Mouse (Mus musculus) CH12.LX (cell line): ENCODE results near the gene Ces1b. TPM values are rescaled to one million over a fixed set of nuclear protein-coding genes. Genes with fewer than 3 reads are reported as not detected.

Source experiments
- DNase-seq: peaks from one replicate; pipeline ENCODE4 v3.0.0-alpha.2; 2013; ENCODE audit errors: extremely low read depth
- H3K27ac ChIP-seq: 2 replicates; pipeline ENCODE4 v1.5.1; 2012; ENCODE audit warnings: low read depth, mild to moderate bottlenecking, control low read depth, moderate library complexity; ENCODE audit not compliant: insufficient read depth
- H3K27me3 ChIP-seq: replicated peaks from 2 replicates; pipeline ENCODE3; 2012; ENCODE audit warnings: inconsistent platforms
- H3K36me3 ChIP-seq, 2 experiments: replicated peaks in 1 of 2; 2 replicates each; pipeline versions ENCODE3 to v1.6.1; 2012; ENCODE audit warnings: inconsistent platforms in 1 of 2, low read length in 1 of 2, mild to moderate bottlenecking in 1 of 2, mixed read lengths in 1 of 2, moderate library complexity in 1 of 2; ENCODE audit not compliant: control insufficient read depth in 1 of 2, insufficient read depth in 1 of 2
- H3K4me1 ChIP-seq, 2 experiments: 2 replicates each; pipeline ENCODE4 v1.6.1; 2012; ENCODE audit warnings: inconsistent platforms in 1 of 2, moderate library complexity in 1 of 2; ENCODE audit not compliant: insufficient read depth in 2 of 2, control insufficient read depth in 1 of 2
- H3K4me2 ChIP-seq: 2 replicates; pipeline ENCODE4 v1.6.1; 2012; ENCODE audit warnings: low read depth, mild to moderate bottlenecking, control low read depth; ENCODE audit not compliant: poor library complexity, insufficient read depth, severe bottlenecking
- H3K4me3 ChIP-seq, 3 experiments: fragments of 150-350 bp in 1 of 3; sonication (generic) in 1 of 3; replicated peaks in 1 of 3; 2 replicates each; pipeline versions ENCODE3 to v1.5.1; 2011 to 2012; ENCODE audit warnings: low read depth in 2 of 3, low read length in 2 of 3, mild to moderate bottlenecking in 2 of 3, moderate library complexity in 2 of 3, control low read depth in 1 of 3, improper control_type of control experiment in 1 of 3, inconsistent platforms in 1 of 3, mixed read lengths in 1 of 3; ENCODE audit not compliant: poor library complexity in 1 of 3
- H3K79me2 ChIP-seq: replicated peaks from 2 replicates; pipeline ENCODE4 v1.6.1; 2012; ENCODE audit warnings: mild to moderate bottlenecking, moderate library complexity; ENCODE audit not compliant: control insufficient read depth, poor library complexity, insufficient read depth, severe bottlenecking; ENCODE audit errors: extremely low read depth
- H3K9ac ChIP-seq: 2 replicates; pipeline ENCODE4 v1.6.1; 2012; ENCODE audit warnings: low read depth, mild to moderate bottlenecking, control low read depth, moderate library complexity; ENCODE audit not compliant: insufficient read depth
- H3K9me3 ChIP-seq: replicated peaks from 2 replicates; pipeline ENCODE3; 2012; ENCODE audit warnings: low read length, inconsistent platforms, mixed read lengths
- CTCF ChIP-seq, 2 experiments: IDR thresholded peaks in 1 of 2; conservative IDR thresholded peaks in 1 of 2; 2 replicates each; pipeline ENCODE4 v1.5.1; 2011 to 2012; ENCODE audit warnings: low read depth in 2 of 2, low read length in 2 of 2, improper control_type of control experiment in 1 of 2, inconsistent platforms in 1 of 2, mild to moderate bottlenecking in 1 of 2, moderate library complexity in 1 of 2
- RAD21 ChIP-seq: IDR thresholded peaks from 2 replicates; pipeline ENCODE4 v1.6.1; 2011; ENCODE audit warnings: low read depth, mild to moderate bottlenecking, low read length, improper control_type of control experiment, moderate library complexity
- USF1 ChIP-seq: IDR thresholded peaks from 2 replicates; pipeline ENCODE4 v1.6.1; 2014; ENCODE audit warnings: low read depth, mild to moderate bottlenecking, inconsistent platforms, low read length, improper control_type of control experiment
- dilution Hi-C: fragments of 300-500 bp; cut with MboI; formaldehyde crosslinking; loops from 2 replicates; pipeline ENCODE4 v1.14.3; 2020; ENCODE audit warnings: low sequenced_read_pairs; ENCODE audit not compliant: extremely low pct_unique_long_range_greater_than_20kb, extremely low pct_ligation_motif_present
- in situ Hi-C: fragments of 300-500 bp; cut with MboI; formaldehyde crosslinking; loops from 3 replicates; pipeline ENCODE4 v1.14.3; 2019; ENCODE audit warnings: low sequenced_read_pairs, low pct_ligation_motif_present, low pct_unique_long_range_greater_than_20kb, mixed read lengths
- polyA plus RNA-seq: library from polyadenylated mRNA; unstranded; fragments of >175 nt; gene quantifications from 2 replicates; pipeline ENCODE4 v1.2.1, GENCODE M21; 2012; ENCODE audit warnings: low read depth; ENCODE audit not compliant: insufficient read length
- total RNA-seq, 2 experiments: library from RNA; depleted of rRNA; stranded (reverse); fragments of 300-350 nt in 1 of 2; fragments of >200 nt in 1 of 2; gene quantifications; 2 replicates each; pipeline ENCODE4 v1.2.3; 2012 to 2014

Gene Ces1b
- total and polyA plus RNA-seq, 3 experiments: not detected

GRCm38 (mm10) chr8:93010286-93010685 lies 69.5 kb downstream of the Ces1b start:
- Histone ChIP-seq H3K27me3 (no peaks in the 10 kb centered on the region), H3K9ac (no peak overlapping the region), H3K79me2 (no peaks in the 10 kb centered on the region), H3K4me2 (no peak overlapping the region), H3K27ac (no peak overlapping the region), H3K4me3 (no peak overlapping the region), H3K9me3 (peaks cover 2% of the 10 kb centered on the region), H3K36me3 (no peaks in the 10 kb centered on the region), H3K4me1 (no peaks in the 10 kb centered on the region)
- in situ Hi-C loops: loop anchor here (25.0 kb wide), 2 partner anchors 1498 to 1823 kb away; partner anchors contain the start of gene Aktip
- dilution Hi-C loops: no loop called here
- DNase-seq: peak; percentile 45
- TF ChIP-seq USF1 (no peak), RAD21 (peak; percentile 22), CTCF (conservative IDR thresholded peaks at IDR 0.05 in 1 of 2, IDR thresholded peaks at IDR 0.05 in 1 of 2; ENCODE audit: low read depth in 2 of 2, low read length in 2 of 2) (peak; percentile 33 to 55; a peak in 3 of 4 replicates)

Other genes starting within 250 kb of the Ces1b start
- not detected in 2 replicates for gene Lpcat2, start 224.7 kb downstream of the Ces1b start, total RNA-seq (2012; rRNA removed)
- gene Lpcat2, start 224.7 kb downstream of the Ces1b start, total RNA-seq (2014; rRNA removed): not detected in 2 replicates
- gene Lpcat2, start 224.7 kb downstream of the Ces1b start, polyA plus RNA-seq: not detected in 2 replicates
- gene Capns2, start 178.6 kb downstream of the Ces1b start, total RNA-seq (2012; rRNA removed): not detected in 2 replicates
- not detected in 2 replicates for gene Capns2, start 178.6 kb downstream of the Ces1b start, total RNA-seq (2014; rRNA removed)
- not detected in 2 replicates for gene Capns2, start 178.6 kb downstream of the Ces1b start, polyA plus RNA-seq
- not detected in 2 replicates for gene Slc6a2, start 119.9 kb downstream of the Ces1b start, total RNA-seq (2012; rRNA removed)
- gene Slc6a2, start 119.9 kb downstream of the Ces1b start, total RNA-seq (2014; rRNA removed): not detected in 2 replicates
- not detected in 2 replicates for gene Slc6a2, start 119.9 kb downstream of the Ces1b start, polyA plus RNA-seq
- gene Ces1a, start 31.8 kb downstream of the Ces1b start, total RNA-seq (2012; rRNA removed): not detected in 2 replicates
- gene Ces1a, start 31.8 kb downstream of the Ces1b start, total RNA-seq (2014; rRNA removed): not detected in 2 replicates
- gene Ces1a, start 31.8 kb downstream of the Ces1b start, polyA plus RNA-seq: not detected in 2 replicates
- not detected in 2 replicates for gene Ces1c, start 51.3 kb upstream of the Ces1b start, total RNA-seq (2012; rRNA removed)
- not detected in 2 replicates for gene Ces1c, start 51.3 kb upstream of the Ces1b start, total RNA-seq (2014; rRNA removed)
- gene Ces1c, start 51.3 kb upstream of the Ces1b start, polyA plus RNA-seq: not detected in 2 replicates
- not detected in 2 replicates for gene Ces1d, start 117.8 kb upstream of the Ces1b start, total RNA-seq (2012; rRNA removed)
- not detected in 2 replicates for gene Ces1d, start 117.8 kb upstream of the Ces1b start, total RNA-seq (2014; rRNA removed)
- gene Ces1d, start 117.8 kb upstream of the Ces1b start, polyA plus RNA-seq: not detected in 2 replicates
- gene Ces1e, start 149.6 kb upstream of the Ces1b start, total RNA-seq (2012; rRNA removed): not detected in 2 replicates
- not detected in 2 replicates for gene Ces1e, start 149.6 kb upstream of the Ces1b start, total RNA-seq (2014; rRNA removed)
- not detected in 2 replicates for gene Ces1e, start 149.6 kb upstream of the Ces1b start, polyA plus RNA-seq
- gene Ces1f, start 199.7 kb upstream of the Ces1b start, total RNA-seq (2012; rRNA removed): not detected in 2 replicates
- not detected in 2 replicates for gene Ces1f, start 199.7 kb upstream of the Ces1b start, total RNA-seq (2014; rRNA removed)
- gene Ces1f, start 199.7 kb upstream of the Ces1b start, polyA plus RNA-seq: not detected in 2 replicates